Mouse (Mus musculus) stomach, embryonic 16.5 days (tissue): ENCODE measurements around the gene Mthfd1. TPM values are rescaled to one million over a fixed set of nuclear protein-coding genes. Genes with fewer than 3 reads are reported as not detected.
A peak's percentile ranks its signal among the peaks of the same experiment; 100 is the strongest.

Experiments used
- ATAC-seq: fragments of 200-750 bp; cut with Nextera tagmentation; 2 replicates; pipeline ENCODE4 v1.8.0; 2017; ENCODE audit warnings: moderate number of reproducible peaks, moderate TSS enrichment; ENCODE audit not compliant: insufficient read depth, low FRiP score
- H3K27ac ChIP-seq: fragments of 300-500 bp; sonication (generic); 2 replicates; pipeline ENCODE4 v1.5.1; 2014; ENCODE audit warnings: low read length
- H3K27me3 ChIP-seq: fragments of 300-500 bp; sonication (generic); 2 replicates; pipeline ENCODE4 v1.6.1; 2014; ENCODE audit warnings: low read length, control low read depth, mixed read lengths; ENCODE audit not compliant: control insufficient read depth, insufficient read depth
- H3K36me3 ChIP-seq: fragments of 300-500 bp; sonication (generic); 2 replicates; pipeline ENCODE4 v1.6.1; 2014; ENCODE audit warnings: low read length; ENCODE audit not compliant: control insufficient read depth, insufficient read depth
- H3K4me1 ChIP-seq: fragments of 300-500 bp; sonication (generic); 2 replicates; pipeline ENCODE4 v1.6.1; 2014; ENCODE audit warnings: low read length, control low read depth, mixed read lengths; ENCODE audit not compliant: control insufficient read depth, insufficient read depth
- H3K4me2 ChIP-seq: fragments of 300-500 bp; sonication (generic); 2 replicates; pipeline ENCODE4 v1.6.1; 2014; ENCODE audit warnings: low read depth, low read length, mixed read lengths
- H3K4me3 ChIP-seq: fragments of 300-500 bp; sonication (generic); replicated peaks from 2 replicates; pipeline ENCODE4 v1.5.1; 2014; ENCODE audit warnings: mild to moderate bottlenecking, low read length
- H3K9ac ChIP-seq: fragments of 300-500 bp; sonication (generic); 2 replicates; pipeline ENCODE4 v1.6.1; 2014; ENCODE audit warnings: low read length
- H3K9me3 ChIP-seq: fragments of 300-500 bp; sonication (generic); replicated peaks from 2 replicates; pipeline ENCODE4 v1.6.1; 2016; ENCODE audit warnings: low read length, control low read depth; ENCODE audit not compliant: control insufficient read depth
- WGBS: fragments of 180-500 bp; shearing (Covaris S2); extraction: QIAGEN DNeasy Blood & Tissue Kit; methylation state at CpG from one replicate; pipeline ENCODE4 v1.1.7; 2014; 5-methylcytosine and 5-hydroxymethylcytosine counted together
- polyA plus RNA-seq: library from polyadenylated mRNA; unstranded; fragments of >200 nt; fragmentation: Nextera tagmentation; extraction: Ambion mirVana; gene quantifications from 2 replicates; pipeline ENCODE4 v1.2.1, GENCODE M21; 2015

Mthfd1 gene
- polyA plus RNA-seq, 1 experiment from 2014 or later = 82.4 TPM

DNA sequence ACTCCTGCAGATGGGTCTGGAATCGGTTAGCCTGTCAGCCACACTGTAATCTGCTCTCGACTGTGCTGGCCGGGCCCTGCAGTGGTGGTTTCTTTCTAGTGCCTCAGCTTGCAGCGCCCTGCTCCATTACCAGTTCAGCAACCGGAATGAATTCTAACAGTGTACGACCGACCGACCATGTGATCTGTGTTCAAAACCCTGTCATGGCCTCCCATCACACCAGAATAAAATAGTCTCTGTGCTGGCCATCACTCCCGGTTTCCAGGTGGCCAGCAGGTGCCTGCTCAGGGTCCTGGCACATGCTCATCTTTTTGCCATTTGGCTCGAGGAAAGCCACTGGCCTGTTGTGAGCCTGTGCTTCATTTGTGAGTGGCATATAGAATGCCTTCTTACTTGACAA lies 13.6 kb downstream of the Mthfd1 start:
- no peak for ATAC-seq
- WGBS = 84% methylated on average over 10 of the region's 10 CpGs

DNA sequence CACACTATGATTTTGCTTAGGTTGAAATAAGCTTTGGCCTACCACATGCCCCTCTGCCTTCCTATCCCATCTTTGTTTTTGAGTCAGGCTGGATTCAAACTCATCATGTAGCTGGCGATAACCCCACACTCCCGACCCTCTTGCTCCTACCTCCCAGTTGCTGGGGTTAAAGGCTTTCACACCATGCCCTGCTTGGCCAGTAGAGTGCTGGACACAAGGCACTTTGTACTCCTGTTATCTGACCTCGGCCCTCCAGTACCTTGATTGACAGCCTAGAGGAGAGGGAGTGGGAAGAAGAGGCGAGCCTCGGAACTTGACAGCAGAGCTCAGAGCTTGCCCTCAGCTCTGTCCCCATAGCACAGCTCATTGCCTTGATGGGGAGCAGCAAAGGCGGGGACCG lies 14.1 kb downstream of the Mthfd1 start:
- Histone ChIP-seq H3K27me3 (no peaks in the 10 kb centered on the region), H3K9ac (no peak overlapping the region), H3K4me2 (no peak overlapping the region), H3K9me3 (no peaks in the 10 kb centered on the region), H3K4me3 (no peak overlapping the region), H3K4me1 (no peaks in the 10 kb centered on the region), H3K27ac (no peak overlapping the region), H3K36me3 (0 out of 2 replicates have a peak, but pooled peaks cover 5% of the 10 kb centered on the region)
- ATAC-seq = no peak
- 69% methylated on average over 7 of the region's 7 CpGs for WGBS

More for the DNA sequence above, 13.6 kb downstream of the Mthfd1 start:
- Histone ChIP-seq H3K36me3 (0 out of 2 replicates have a peak, but pooled peaks cover 5% of the 10 kb centered on the region), H3K4me1 (no peaks in the 10 kb centered on the region), H3K4me3 (no peak overlapping the region), H3K27ac (no peak overlapping the region), H3K4me2 (no peak overlapping the region), H3K9ac (no peak overlapping the region), H3K9me3 (no peaks in the 10 kb centered on the region), H3K27me3 (no peaks in the 10 kb centered on the region)

- Histone ChIP-seq H3K9me3 (no peaks in the 10 kb centered on the region), H3K4me3 (no peak overlapping the region), H3K27ac (no peak overlapping the region), H3K9ac (no peak overlapping the region), H3K4me1 (no peaks in the 10 kb centered on the region), H3K27me3 (no peaks in the 10 kb centered on the region), H3K4me2 (no peak overlapping the region), H3K36me3 (0 out of 2 replicates have a peak, but pooled peaks cover 5% of the 10 kb centered on the region)
- ATAC-seq = peak; percentile 44; the same call in 1 of the 2 replicates
- WGBS = 65% methylated on average over 6 of the region's 6 CpGs
These were observed 16.4 kb downstream of the Mthfd1 start for GRCm38 (mm10) chr12:76271516-76271915.

DNA sequence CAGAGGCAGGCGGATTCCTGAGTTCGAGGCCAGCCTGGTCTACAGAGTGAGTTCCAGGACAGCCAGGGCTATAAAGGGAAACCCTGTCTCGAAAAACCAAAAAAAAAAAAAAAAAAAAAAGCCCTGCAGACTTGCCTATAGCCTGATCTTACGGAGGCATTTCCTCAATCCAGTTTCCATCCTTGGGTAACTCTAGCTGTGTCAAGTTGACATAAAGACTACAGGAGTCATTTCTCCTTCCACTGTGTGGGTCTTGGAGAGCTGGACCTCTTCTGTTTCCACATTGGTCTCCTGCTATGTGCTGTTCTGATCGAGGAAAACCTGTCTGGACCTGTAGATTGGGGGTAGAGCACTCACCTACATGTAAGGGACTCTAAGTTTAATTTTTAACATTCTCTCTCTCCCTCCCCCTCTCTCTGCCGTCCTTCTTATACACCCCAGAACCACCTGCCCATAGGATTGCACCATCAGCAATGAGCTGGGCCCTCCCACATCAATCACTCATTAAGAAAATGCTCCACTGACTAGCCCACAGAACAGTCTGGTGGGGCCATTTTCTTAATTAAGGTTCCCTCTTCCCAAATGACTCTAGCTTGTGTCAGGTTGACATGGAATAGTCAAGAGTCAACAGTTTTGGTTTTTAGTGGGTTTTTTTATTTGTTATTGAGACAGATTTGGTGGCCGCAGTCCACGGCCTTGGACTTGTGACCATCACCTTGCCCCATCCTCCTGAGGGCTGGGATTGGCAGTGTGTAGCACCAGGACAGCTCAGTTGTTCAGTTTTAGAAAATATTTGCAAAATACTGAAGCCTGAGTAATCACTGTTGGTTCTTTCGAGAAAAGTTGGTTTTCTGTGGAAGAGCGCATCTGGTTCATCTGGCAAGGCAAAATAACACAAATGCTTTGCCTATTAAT lies 17.8 kb downstream of the Mthfd1 start:
- Histone ChIP-seq H3K4me1 (no peaks in the 10 kb centered on the region), H3K4me2 (no peak overlapping the region), H3K9me3 (no peaks in the 10 kb centered on the region), H3K27me3 (no peaks in the 10 kb centered on the region), H3K36me3 (0 out of 2 replicates have a peak, but pooled peaks cover 5% of the 10 kb centered on the region), H3K27ac (no peak overlapping the region), H3K9ac (no peak overlapping the region), H3K4me3 (no peak overlapping the region)
- 79% methylated on average over 10 of the region's 10 CpGs for WGBS
- no peak for ATAC-seq

DNA sequence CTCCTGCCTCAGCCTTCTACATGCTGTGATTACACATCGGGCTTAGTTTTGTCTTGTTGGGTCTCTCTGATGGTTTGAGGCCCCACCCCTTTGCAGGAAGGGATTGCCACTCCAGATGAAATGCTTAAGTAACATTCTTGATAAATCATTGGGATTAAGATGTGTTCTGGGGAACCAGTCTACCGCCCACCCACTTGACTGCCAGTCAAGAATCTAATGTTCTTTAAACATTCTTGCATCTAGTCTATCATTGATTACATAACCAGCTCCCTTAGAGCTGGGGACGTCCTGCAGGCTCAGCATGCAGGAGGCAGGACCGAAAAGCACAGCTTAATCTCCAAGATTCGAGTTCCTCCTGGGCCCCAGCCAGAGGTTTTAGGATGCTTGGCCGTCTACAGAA lies 23.1 kb downstream of the Mthfd1 start:
- H3K9ac ChIP-seq = no peak overlapping the region
- no peak overlapping the region for H3K4me2 ChIP-seq
- no peak overlapping the region for H3K4me3 ChIP-seq
- no peaks in the 10 kb centered on the region for H3K9me3 ChIP-seq
- no peaks in the 10 kb centered on the region for H3K27me3 ChIP-seq
- no peak for ATAC-seq
- H3K27ac ChIP-seq = no peak overlapping the region
- H3K4me1 ChIP-seq = no peaks in the 10 kb centered on the region
- WGBS = 49% methylated on average over 6 of the region's 6 CpGs
- H3K36me3 ChIP-seq = peaks cover 3% of the 10 kb centered on the region; the same call in 1 of the 2 replicates

DNA sequence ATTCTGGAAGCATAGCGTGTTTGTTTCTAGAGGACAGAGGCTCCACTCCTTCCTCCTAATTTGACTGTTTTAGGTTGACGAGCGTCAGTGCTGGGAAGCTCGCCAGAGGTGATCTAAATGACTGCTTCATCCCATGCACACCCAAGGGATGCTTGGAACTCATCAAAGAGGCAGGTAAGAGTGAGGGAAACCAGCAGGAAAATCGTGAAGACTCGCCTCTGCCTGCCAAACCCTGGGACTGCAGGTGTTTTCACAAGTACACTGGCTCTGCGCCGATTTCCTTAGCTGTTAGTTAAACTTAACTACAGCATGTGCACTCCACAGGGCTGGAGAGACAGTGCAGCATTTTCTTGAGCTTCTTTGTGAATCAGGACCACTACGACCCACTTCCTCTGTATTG lies 25.5 kb downstream of the Mthfd1 start:
- H3K4me1 ChIP-seq = no peaks in the 10 kb centered on the region
- peaks cover 3% of the 10 kb centered on the region; the same call in 1 of the 2 replicates for H3K36me3 ChIP-seq
- no peak overlapping the region for H3K9ac ChIP-seq
- H3K4me2 ChIP-seq = no peak overlapping the region
- WGBS = 88% methylated on average over 9 of the region's 9 CpGs
- H3K9me3 ChIP-seq = no peaks in the 10 kb centered on the region
- H3K27ac ChIP-seq = no peak overlapping the region
- ATAC-seq = no peak; the same call in 1 of the 2 replicates
- no peaks in the 10 kb centered on the region for H3K27me3 ChIP-seq
- no peak overlapping the region for H3K4me3 ChIP-seq

DNA sequence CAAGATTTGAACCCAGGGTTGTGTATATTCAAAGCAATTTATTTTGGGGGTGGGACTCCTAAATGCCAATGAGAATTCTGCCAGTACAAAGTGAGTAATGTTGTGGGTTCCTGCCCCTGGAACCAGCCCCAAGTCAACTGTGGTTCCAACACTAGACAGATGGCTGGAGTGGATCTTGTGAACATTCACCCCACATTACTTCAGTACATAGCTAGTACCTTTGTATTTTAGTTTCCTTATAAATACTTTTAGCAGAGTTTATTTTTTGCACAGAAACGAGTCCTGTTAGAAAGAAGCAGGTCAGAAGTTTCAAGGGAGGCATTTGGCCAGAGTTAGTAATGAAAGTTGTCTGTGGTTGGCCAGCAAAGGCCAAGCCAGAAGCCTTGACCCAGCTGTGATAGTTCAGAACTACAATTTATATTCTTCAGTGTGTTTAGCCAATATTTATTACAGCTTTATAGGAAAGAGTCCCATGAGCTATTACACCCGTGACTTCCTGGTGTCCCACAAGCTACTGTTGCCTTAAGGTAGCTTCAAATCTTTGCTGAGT lies 26.1 kb downstream of the Mthfd1 start:
- peaks cover 3% of the 10 kb centered on the region; the same call in 1 of the 2 replicates for H3K36me3 ChIP-seq
- 66% methylated on average over 2 of the region's 2 CpGs for WGBS
- ATAC-seq = no peak

GRCm38 (mm10) chr12:76282132-76282531 lies 27.0 kb downstream of the Mthfd1 start:
- Histone ChIP-seq H3K27ac (no peak overlapping the region), H3K4me1 (no peaks in the 10 kb centered on the region), H3K4me2 (no peak overlapping the region), H3K27me3 (no peaks in the 10 kb centered on the region), H3K4me3 (no peak overlapping the region), H3K36me3 (peaks cover 3% of the 10 kb centered on the region; the same call in 1 of the 2 replicates), H3K9ac (no peak overlapping the region), H3K9me3 (no peaks in the 10 kb centered on the region)
- WGBS = 41% methylated on average over 4 of the region's 4 CpGs
- ATAC-seq = no peak

More for the DNA sequence above, 26.1 kb downstream of the Mthfd1 start:
- Histone ChIP-seq H3K27me3 (no peaks in the 10 kb centered on the region), H3K9ac (no peak overlapping the region), H3K4me3 (no peak overlapping the region), H3K27ac (no peak overlapping the region), H3K4me1 (no peaks in the 10 kb centered on the region), H3K9me3 (no peaks in the 10 kb centered on the region), H3K4me2 (no peak overlapping the region)

GRCm38 (mm10) chr12:76282532-76283173 lies 27.6 kb downstream of the Mthfd1 start:
- Histone ChIP-seq H3K9me3 (no peaks in the 10 kb centered on the region), H3K36me3 (peaks cover 3% of the 10 kb centered on the region; the same call in 1 of the 2 replicates), H3K4me2 (no peak overlapping the region), H3K9ac (no peak overlapping the region), H3K4me3 (no peak overlapping the region), H3K27me3 (no peaks in the 10 kb centered on the region), H3K4me1 (no peaks in the 10 kb centered on the region), H3K27ac (no peak overlapping the region)
- 93% methylated on average over 17 of the region's 17 CpGs for WGBS
- ATAC-seq = no peak
